Mouse (Mus musculus): ENCODE measurements around the gene Kcne3. TPM values are rescaled to one million over a fixed set of nuclear protein-coding genes. Genes with fewer than 3 reads are reported as not detected.

The Kcne3 gene
- total and polyA plus RNA-seq, 3 experiments = 1.6 to 71.8 (median 21.8) TPM

DNA sequence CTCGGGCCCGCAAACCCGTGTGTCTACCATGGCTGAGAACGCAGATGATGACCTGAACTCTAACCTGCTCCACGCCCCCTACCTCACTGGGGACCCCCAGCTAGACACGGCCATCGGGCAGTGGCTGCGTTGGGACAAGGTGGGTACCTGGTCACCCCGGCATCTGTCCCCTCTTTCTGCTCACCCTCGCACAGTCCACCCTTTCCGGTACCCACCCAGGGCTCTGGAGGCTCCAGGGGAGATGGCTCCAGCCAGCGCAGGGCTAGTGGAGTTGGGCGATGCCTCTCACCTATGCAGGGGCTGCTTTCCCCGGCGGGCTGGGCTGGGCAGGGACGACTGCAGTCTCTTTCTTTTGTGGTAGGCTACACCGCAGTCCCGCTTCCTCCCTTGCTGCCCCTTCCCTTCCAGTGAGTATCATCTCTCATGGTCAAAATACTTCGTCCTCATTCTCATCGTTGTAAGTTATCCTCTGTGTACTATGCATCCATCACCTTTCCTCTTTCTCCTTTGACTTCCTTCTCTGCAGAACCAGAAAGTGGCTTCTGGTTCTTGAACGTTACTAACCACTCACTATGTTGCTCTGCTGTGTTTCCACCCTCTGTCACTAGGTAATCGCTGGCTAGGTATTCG, 51.7 kb downstream of the Kcne3 start:
- Histone ChIP-seq H3K27me3 (ENCODE audit: insufficient read depth, low read length) (no peaks in the 10 kb centered on the region), H3K9me3 (replicated peaks) (no peaks in the 10 kb centered on the region), H3K36me3 (replicated peaks) (no peaks in the 10 kb centered on the region), H3K4me1 (ENCODE audit: insufficient read depth, low read depth, low read length) (peaks cover 29% of the 10 kb centered on the region), H3K4me3 (ENCODE audit: low read depth, low read length) (peak overlapping the region; percentile 95)
- DNase-seq (ENCODE audit: low spot score) (peak; percentile 5), ATAC-seq (ENCODE audit: extremely low read depth, insufficient number of reproducible peaks, low FRiP score, poor library complexity, severe bottlenecking) (no peak)
- TF ChIP-seq GATA2 (IDR thresholded peaks at IDR 0.05; ENCODE audit: borderline replicate concordance, low read depth, low read length) = no peak
- TF ChIP-seq POLR2AphosphoS5 (IDR thresholded peaks at IDR 0.05; ENCODE audit: insufficient replicate concordance, low read depth, low read length) = no peak
- no peak for TF ChIP-seq TAL1 (conservative IDR thresholded peaks at IDR 0.05; ENCODE audit: low read depth, low read length)
- no peak for TF ChIP-seq CTCF (IDR thresholded peaks at IDR 0.05; ENCODE audit: low read depth, low read length)
- no peak for TF ChIP-seq GATA1 (IDR thresholded peaks at IDR 0.05; ENCODE audit: borderline replicate concordance, low read length)

DNA sequence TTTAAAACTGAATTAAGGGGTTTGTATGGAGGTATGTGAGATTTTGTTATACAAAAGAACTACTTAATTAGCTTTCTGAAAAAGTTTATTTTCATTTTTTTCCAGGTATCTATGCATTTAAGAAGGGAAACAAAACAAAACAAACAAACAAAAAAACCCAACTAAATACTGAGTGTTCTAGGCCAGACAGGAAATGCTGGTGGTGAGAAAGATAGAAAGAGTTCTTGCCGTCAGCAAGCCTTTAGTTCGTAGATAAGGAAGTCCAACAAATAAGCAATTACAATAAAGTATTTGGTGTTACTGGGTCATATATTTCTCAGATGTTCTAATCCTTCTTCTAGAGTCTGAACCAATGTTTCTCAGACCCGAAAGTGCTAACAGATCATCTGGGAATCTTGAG, 52.7 kb downstream of the Kcne3 start:
- Histone ChIP-seq H3K4me3 (ENCODE audit: low read depth, low read length) (no peak overlapping the region; the same call in 1 of the 2 replicates), H3K27me3 (ENCODE audit: insufficient read depth, low read length) (no peaks in the 10 kb centered on the region), H3K36me3 (replicated peaks) (no peaks in the 10 kb centered on the region), H3K4me1 (ENCODE audit: insufficient read depth, low read depth, low read length) (peaks cover 32% of the 10 kb centered on the region), H3K9me3 (replicated peaks) (no peaks in the 10 kb centered on the region)
- ATAC-seq (ENCODE audit: extremely low read depth, insufficient number of reproducible peaks, low FRiP score, poor library complexity, severe bottlenecking) = no peak
- TF ChIP-seq POLR2AphosphoS5 (IDR thresholded peaks at IDR 0.05; ENCODE audit: insufficient replicate concordance, low read depth, low read length) (no peak), TAL1 (conservative IDR thresholded peaks at IDR 0.05; ENCODE audit: low read depth, low read length) (peak; percentile 20; the same call in 1 of the 2 replicates)
- DNase-seq (ENCODE audit: low spot score) = no peak

- H3K4me1 ChIP-seq (ENCODE audit: insufficient read depth, low read depth, low read length) = peaks cover 40% of the 10 kb centered on the region
- TF ChIP-seq POLR2AphosphoS5 (IDR thresholded peaks at IDR 0.05; ENCODE audit: insufficient replicate concordance, low read depth, low read length) = no peak
- TF ChIP-seq GATA1 (IDR thresholded peaks at IDR 0.05; ENCODE audit: borderline replicate concordance, low read length) = no peak
- TF ChIP-seq CTCF (IDR thresholded peaks at IDR 0.05; ENCODE audit: low read depth, low read length) = no peak
- no peak for TF ChIP-seq GATA2 (IDR thresholded peaks at IDR 0.05; ENCODE audit: borderline replicate concordance, low read depth, low read length)
- no peak for TF ChIP-seq TAL1 (conservative IDR thresholded peaks at IDR 0.05; ENCODE audit: low read depth, low read length)
- H3K27me3 ChIP-seq (ENCODE audit: insufficient read depth, low read length) = no peaks in the 10 kb centered on the region
- no peak overlapping the region for H3K4me3 ChIP-seq (ENCODE audit: low read depth, low read length)
- no peaks in the 10 kb centered on the region for H3K9me3 ChIP-seq (replicated peaks)
- no peak for ATAC-seq (ENCODE audit: extremely low read depth, insufficient number of reproducible peaks, low FRiP score, poor library complexity, severe bottlenecking)
- no peaks in the 10 kb centered on the region for H3K36me3 ChIP-seq (replicated peaks)
- no peak for DNase-seq (ENCODE audit: low spot score)
These were observed 54.3 kb downstream of the Kcne3 start for GRCm38 (mm10) chr7:100230646-100231045.

DNA sequence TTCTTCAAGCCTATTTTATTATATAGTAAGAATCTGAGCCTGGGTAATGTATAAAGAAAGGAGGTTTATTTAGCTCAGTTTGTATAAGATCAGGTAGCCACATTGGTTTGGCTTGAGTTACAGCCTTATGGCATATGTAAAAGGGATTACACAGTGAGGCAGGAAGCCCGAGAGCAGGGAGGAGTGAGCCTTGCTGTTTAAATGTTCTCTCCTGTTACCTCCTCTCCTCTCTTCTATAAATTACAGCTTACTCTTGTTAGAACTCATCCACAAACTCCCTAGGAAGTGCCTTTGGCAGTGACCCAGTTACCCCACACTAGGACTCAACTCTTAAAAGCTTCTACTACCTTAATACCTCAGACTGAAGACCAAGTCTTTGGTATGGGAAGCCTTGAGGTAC, 55.4 kb downstream of the Kcne3 start:
- peaks cover 39% of the 10 kb centered on the region for H3K4me1 ChIP-seq (ENCODE audit: insufficient read depth, low read depth, low read length)
- H3K9me3 ChIP-seq (replicated peaks) = no peaks in the 10 kb centered on the region
- TF ChIP-seq GATA2 (IDR thresholded peaks at IDR 0.05; ENCODE audit: borderline replicate concordance, low read depth, low read length) = no peak
- DNase-seq (ENCODE audit: low spot score) = no peak
- H3K36me3 ChIP-seq (replicated peaks) = no peaks in the 10 kb centered on the region
- ATAC-seq (ENCODE audit: extremely low read depth, insufficient number of reproducible peaks, low FRiP score, poor library complexity, severe bottlenecking) = no peak
- H3K4me3 ChIP-seq (ENCODE audit: low read depth, low read length) = no peak overlapping the region
- no peaks in the 10 kb centered on the region for H3K27me3 ChIP-seq (ENCODE audit: insufficient read depth, low read length)

- ATAC-seq (ENCODE audit: extremely low read depth, insufficient number of reproducible peaks, low FRiP score, poor library complexity, severe bottlenecking) = no peak
- TF ChIP-seq GATA1 (IDR thresholded peaks at IDR 0.05; ENCODE audit: borderline replicate concordance, low read length) = no peak
- no peak for TF ChIP-seq CTCF (IDR thresholded peaks at IDR 0.05; ENCODE audit: low read depth, low read length)
- no peak for TF ChIP-seq POLR2AphosphoS5 (IDR thresholded peaks at IDR 0.05; ENCODE audit: insufficient replicate concordance, low read depth, low read length)
- no peak for TF ChIP-seq GATA2 (IDR thresholded peaks at IDR 0.05; ENCODE audit: borderline replicate concordance, low read depth, low read length)
- no peak; the same call in 1 of the 2 replicates for TF ChIP-seq TAL1 (conservative IDR thresholded peaks at IDR 0.05; ENCODE audit: low read depth, low read length)
- Histone ChIP-seq H3K27me3 (ENCODE audit: insufficient read depth, low read length) (no peaks in the 10 kb centered on the region), H3K36me3 (replicated peaks) (no peaks in the 10 kb centered on the region), H3K9me3 (replicated peaks) (no peaks in the 10 kb centered on the region), H3K4me1 (ENCODE audit: insufficient read depth, low read depth, low read length) (peaks cover 26% of the 10 kb centered on the region), H3K4me3 (ENCODE audit: low read depth, low read length) (no peak overlapping the region)
- no peak for DNase-seq (ENCODE audit: low spot score)
These were observed 57.4 kb downstream of the Kcne3 start for GRCm38 (mm10) chr7:100233681-100234080.

Other genes with a start within 250 kb of the Kcne3 start
- gene Rnf169, start 196.1 kb upstream of the Kcne3 start, total RNA-seq (2014; fragmentation: Nextera tagmentation) = 30.4 TPM in 2 replicates
- gene Rnf169, start 196.1 kb upstream of the Kcne3 start, total RNA-seq (2017) = 13.5 and 13.8 TPM in 2 replicates
- 4.1 and 4.8 TPM in 2 replicates for gene Rnf169, start 196.1 kb upstream of the Kcne3 start, polyA plus RNA-seq (2012)
- gene Chrdl2, start 170.3 kb upstream of the Kcne3 start, total RNA-seq (2014; fragmentation: Nextera tagmentation) = not detected in 2 replicates
- gene Chrdl2, start 170.3 kb upstream of the Kcne3 start, total RNA-seq (2017) = 0.05 TPM in 1 of 2 replicates, not detected in the other
- gene Chrdl2, start 170.3 kb upstream of the Kcne3 start, polyA plus RNA-seq (2012) = not detected in 2 replicates
- gene Pold3, start 54.9 kb upstream of the Kcne3 start, total RNA-seq (2014; fragmentation: Nextera tagmentation) = 93.4 and 94.5 TPM in 2 replicates
- gene Pold3, start 54.9 kb upstream of the Kcne3 start, total RNA-seq (2017) = 87.0 and 90.5 TPM in 2 replicates
- 19.0 and 24.4 TPM in 2 replicates for gene Pold3, start 54.9 kb upstream of the Kcne3 start, polyA plus RNA-seq (2012)
- 8.7 and 11.7 TPM in 2 replicates for gene Lipt2, start 17.2 kb upstream of the Kcne3 start, total RNA-seq (2014; fragmentation: Nextera tagmentation)
- 9.1 and 10.9 TPM in 2 replicates for gene Lipt2, start 17.2 kb upstream of the Kcne3 start, total RNA-seq (2017)
- gene Lipt2, start 17.2 kb upstream of the Kcne3 start, polyA plus RNA-seq (2012) = 5.5 and 6.2 TPM in 2 replicates
- gene Pgm2l1, start 50.9 kb downstream of the Kcne3 start, total RNA-seq (2014; fragmentation: Nextera tagmentation) = 20.8 and 22.5 TPM in 2 replicates
- 21.0 and 22.6 TPM in 2 replicates for gene Pgm2l1, start 50.9 kb downstream of the Kcne3 start, total RNA-seq (2017)
- gene Pgm2l1, start 50.9 kb downstream of the Kcne3 start, polyA plus RNA-seq (2012) = 21.3 and 21.6 TPM in 2 replicates
- gene P4ha3, start 109.0 kb downstream of the Kcne3 start, total RNA-seq (2014; fragmentation: Nextera tagmentation) = not detected in 2 replicates
- gene P4ha3, start 109.0 kb downstream of the Kcne3 start, total RNA-seq (2017) = 0.12 and 0.16 TPM in 2 replicates
- gene P4ha3, start 109.0 kb downstream of the Kcne3 start, polyA plus RNA-seq (2012) = not detected in 2 replicates
- 66.0 and 76.2 TPM in 2 replicates for gene C2cd3, start 195.7 kb downstream of the Kcne3 start, total RNA-seq (2014; fragmentation: Nextera tagmentation)
- gene C2cd3, start 195.7 kb downstream of the Kcne3 start, total RNA-seq (2017) = 26.1 and 27.7 TPM in 2 replicates
- gene C2cd3, start 195.7 kb downstream of the Kcne3 start, polyA plus RNA-seq (2012) = 22.6 and 25.7 TPM in 2 replicates
- gene Ppme1, start 195.8 kb downstream of the Kcne3 start, total RNA-seq (2014; fragmentation: Nextera tagmentation) = 45.2 and 57.8 TPM in 2 replicates
- 85.7 and 87.0 TPM in 2 replicates for gene Ppme1, start 195.8 kb downstream of the Kcne3 start, total RNA-seq (2017)
- gene Ppme1, start 195.8 kb downstream of the Kcne3 start, polyA plus RNA-seq (2012) = 54.4 and 61.1 TPM in 2 replicates